Mouse (Mus musculus): ENCODE results near the gene Kremen1. TPM values are rescaled to one million over a fixed set of nuclear protein-coding genes. Genes with fewer than 3 reads are reported as not detected.

Gene Kremen1
- polyA plus RNA-seq, 1 experiment: 27.8 TPM

DNA sequence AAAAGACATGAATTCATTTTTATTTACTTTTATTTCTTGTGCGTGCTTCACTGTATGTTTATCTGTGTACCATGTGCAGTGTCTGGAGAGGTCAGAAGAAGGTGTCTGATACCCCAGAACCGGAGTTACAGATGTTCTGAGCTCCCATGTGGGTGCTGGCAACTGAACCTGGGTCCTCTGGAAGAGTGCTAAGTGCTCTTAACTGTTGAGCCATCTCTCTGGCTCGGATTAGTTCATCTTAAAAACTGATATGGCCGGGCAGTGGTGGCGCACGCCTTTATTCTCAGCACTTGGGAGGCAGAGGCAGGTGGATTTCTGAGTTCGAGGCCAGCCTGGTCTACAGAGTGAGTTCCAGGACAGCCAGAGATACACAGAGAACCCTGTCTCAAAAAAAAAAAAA, 18.1 kb downstream of the Kremen1 start:
- no peak overlapping the region for H3K4me3 ChIP-seq (ENCODE audit: low read depth, low read length)
- no peaks in the 10 kb centered on the region for H3K36me3 ChIP-seq (ENCODE audit: control insufficient read depth, insufficient read depth, low read length, poor library complexity, severe bottlenecking)
- no peak for TF ChIP-seq POLR2A (IDR thresholded peaks at IDR 0.05; ENCODE audit: insufficient read depth, low read length)
- no peak for TF ChIP-seq CTCF (IDR thresholded peaks at IDR 0.05; ENCODE audit: low read depth, low read length)
- no peak for TF ChIP-seq EP300 (IDR thresholded peaks at IDR 0.05; ENCODE audit: insufficient read depth, low read depth, low read length)
- no peaks in the 10 kb centered on the region for H3K9me3 ChIP-seq (replicated peaks; ENCODE audit: control insufficient read depth, insufficient read depth, low read length, poor library complexity, severe bottlenecking)
- no peak overlapping the region for H3K9ac ChIP-seq (ENCODE audit: low read depth, poor library complexity, severe bottlenecking)
- H3K4me1 ChIP-seq (ENCODE audit: control insufficient read depth, insufficient read depth, low read length): peaks cover 6% of the 10 kb centered on the region
- no peak overlapping the region for H3K27ac ChIP-seq (ENCODE audit: insufficient read depth, low read length)
- H3K27me3 ChIP-seq (ENCODE audit: control insufficient read depth, insufficient read depth, low read length, poor library complexity, severe bottlenecking): no peaks in the 10 kb centered on the region

DNA sequence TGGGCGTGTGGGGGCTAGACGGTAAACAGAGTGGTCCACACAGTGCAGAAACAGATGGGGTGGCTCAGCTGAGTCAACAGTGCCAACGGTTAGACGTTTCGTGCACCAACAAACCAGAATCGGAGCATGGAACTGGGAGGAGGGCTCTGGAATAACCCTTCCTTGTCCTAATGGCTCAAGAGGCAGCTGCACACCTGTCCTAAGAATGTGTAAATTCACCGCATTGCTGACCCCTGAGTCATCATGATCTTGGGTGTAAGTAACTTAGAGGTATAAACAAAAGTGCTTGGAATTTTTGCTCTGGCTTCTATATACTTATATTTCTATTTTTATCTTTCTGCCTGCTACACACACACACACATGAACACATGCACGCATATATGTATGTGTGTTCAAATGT, 19.2 kb downstream of the Kremen1 start:
- H3K36me3 ChIP-seq (ENCODE audit: control insufficient read depth, insufficient read depth, low read length, poor library complexity, severe bottlenecking): 0 out of 2 replicates have a peak, but pooled peaks cover 1% of the 10 kb centered on the region
- no peaks in the 10 kb centered on the region for H3K27me3 ChIP-seq (ENCODE audit: control insufficient read depth, insufficient read depth, low read length, poor library complexity, severe bottlenecking)
- H3K4me1 ChIP-seq (ENCODE audit: control insufficient read depth, insufficient read depth, low read length): peaks cover 7% of the 10 kb centered on the region
- TF ChIP-seq POLR2A (IDR thresholded peaks at IDR 0.05; ENCODE audit: insufficient read depth, low read length) (no peak), EP300 (IDR thresholded peaks at IDR 0.05; ENCODE audit: insufficient read depth, low read depth, low read length) (0 out of 2 replicates have a peak, but pooled peaks have one; percentile 63)
- H3K9me3 ChIP-seq (replicated peaks; ENCODE audit: control insufficient read depth, insufficient read depth, low read length, poor library complexity, severe bottlenecking): no peaks in the 10 kb centered on the region
- no peak overlapping the region for H3K9ac ChIP-seq (ENCODE audit: low read depth, poor library complexity, severe bottlenecking)
- H3K27ac ChIP-seq (ENCODE audit: insufficient read depth, low read length): no peak overlapping the region
- H3K4me3 ChIP-seq (ENCODE audit: low read depth, low read length): no peak overlapping the region

DNA sequence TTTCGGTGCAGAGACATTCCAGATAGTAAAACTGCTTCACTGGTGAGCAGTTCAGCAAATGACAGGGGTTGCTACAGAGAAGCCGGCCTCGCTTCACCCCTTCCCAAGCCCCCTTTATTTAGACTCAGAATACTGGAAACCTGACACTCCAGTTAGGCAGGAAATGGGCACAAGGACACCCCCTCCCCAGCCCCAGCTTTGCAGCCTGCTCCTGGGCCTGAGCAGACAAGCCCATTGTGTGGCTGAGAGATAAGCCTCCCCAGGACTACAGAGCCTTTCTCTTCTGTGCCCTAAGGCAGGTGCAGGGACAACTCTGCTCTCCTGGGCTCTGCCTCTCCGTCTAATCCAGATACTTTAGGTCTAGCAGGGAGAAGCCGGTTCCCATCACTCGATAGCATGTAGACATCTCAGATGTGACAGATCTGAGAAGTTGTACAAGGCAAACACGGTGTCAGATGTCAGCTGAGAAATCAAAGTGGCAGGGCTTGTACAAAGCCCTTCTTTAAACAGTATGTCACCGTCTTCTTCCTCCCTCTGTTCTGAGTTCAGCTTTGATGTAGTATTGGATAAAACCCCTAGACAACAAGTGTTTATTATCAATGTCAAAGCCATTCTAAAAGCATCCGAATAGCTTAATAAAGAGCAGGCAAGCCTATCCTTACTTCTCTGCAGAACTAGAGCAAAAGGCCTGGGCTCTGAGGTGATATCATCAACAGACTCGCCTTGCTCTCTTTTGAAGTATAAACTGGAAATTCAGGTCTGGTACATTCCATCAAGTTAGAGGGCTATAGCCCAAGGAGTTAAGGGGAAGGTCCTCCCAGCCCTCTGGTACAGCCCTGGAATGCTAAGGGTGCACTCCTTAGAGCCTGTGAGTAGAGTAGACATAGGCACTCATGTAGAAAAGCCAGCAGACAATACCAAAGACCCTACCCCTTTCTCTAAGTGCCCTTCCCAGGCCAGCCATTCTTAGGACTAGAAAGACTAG, 21.4 kb downstream of the Kremen1 start:
- Histone ChIP-seq H3K9ac (ENCODE audit: low read depth, poor library complexity, severe bottlenecking) (no peak overlapping the region), H3K4me3 (ENCODE audit: low read depth, low read length) (no peak overlapping the region), H3K36me3 (ENCODE audit: control insufficient read depth, insufficient read depth, low read length, poor library complexity, severe bottlenecking) (0 out of 2 replicates have a peak, but pooled peaks cover 4% of the 10 kb centered on the region), H3K4me1 (ENCODE audit: control insufficient read depth, insufficient read depth, low read length) (peaks cover 7% of the 10 kb centered on the region), H3K9me3 (replicated peaks; ENCODE audit: control insufficient read depth, insufficient read depth, low read length, poor library complexity, severe bottlenecking) (no peaks in the 10 kb centered on the region), H3K27me3 (ENCODE audit: control insufficient read depth, insufficient read depth, low read length, poor library complexity, severe bottlenecking) (no peaks in the 10 kb centered on the region), H3K27ac (ENCODE audit: insufficient read depth, low read length) (peak overlapping the region; percentile 91)
- TF ChIP-seq CTCF (IDR thresholded peaks at IDR 0.05; ENCODE audit: low read depth, low read length) (no peak), POLR2A (IDR thresholded peaks at IDR 0.05; ENCODE audit: insufficient read depth, low read length) (no peak), EP300 (IDR thresholded peaks at IDR 0.05; ENCODE audit: insufficient read depth, low read depth, low read length) (peak; percentile 89)

DNA sequence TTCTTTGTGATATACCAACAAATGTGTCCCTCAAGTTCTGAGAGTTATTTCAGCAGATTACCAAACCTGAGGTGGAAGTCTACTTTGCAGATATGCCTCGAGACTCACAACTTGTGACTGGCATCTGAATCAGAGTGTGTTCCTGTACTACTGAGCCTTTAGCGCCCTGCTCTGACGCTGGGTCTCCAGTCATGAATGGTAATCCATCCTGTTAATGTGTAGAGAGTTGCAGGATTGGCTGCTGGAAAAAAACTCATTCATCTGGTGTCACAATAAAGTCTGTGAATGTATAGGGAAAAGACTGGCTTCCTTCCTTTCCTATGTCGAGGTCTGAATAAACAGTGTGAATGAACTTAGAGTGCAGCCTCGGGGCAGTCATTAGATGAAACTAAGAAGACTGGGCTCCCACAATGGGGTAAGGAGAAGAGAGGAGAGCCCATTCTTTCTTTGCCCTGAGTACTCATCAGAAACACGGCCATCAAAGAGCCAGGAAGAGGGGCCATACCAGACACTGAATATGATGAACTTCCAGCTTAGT, 41.4 kb downstream of the Kremen1 start:
- Histone ChIP-seq H3K36me3 (ENCODE audit: control insufficient read depth, insufficient read depth, low read length, poor library complexity, severe bottlenecking) (no peaks in the 10 kb centered on the region), H3K27me3 (ENCODE audit: control insufficient read depth, insufficient read depth, low read length, poor library complexity, severe bottlenecking) (no peaks in the 10 kb centered on the region), H3K4me3 (ENCODE audit: low read depth, low read length) (no peak overlapping the region), H3K9me3 (replicated peaks; ENCODE audit: control insufficient read depth, insufficient read depth, low read length, poor library complexity, severe bottlenecking) (no peaks in the 10 kb centered on the region), H3K27ac (ENCODE audit: insufficient read depth, low read length) (no peak overlapping the region), H3K9ac (ENCODE audit: low read depth, poor library complexity, severe bottlenecking) (no peak overlapping the region), H3K4me1 (ENCODE audit: control insufficient read depth, insufficient read depth, low read length) (no peaks in the 10 kb centered on the region)
- TF ChIP-seq EP300 (IDR thresholded peaks at IDR 0.05; ENCODE audit: insufficient read depth, low read depth, low read length): no peak
- TF ChIP-seq CTCF (IDR thresholded peaks at IDR 0.05; ENCODE audit: low read depth, low read length): no peak
- TF ChIP-seq POLR2A (IDR thresholded peaks at IDR 0.05; ENCODE audit: insufficient read depth, low read length): no peak

DNA sequence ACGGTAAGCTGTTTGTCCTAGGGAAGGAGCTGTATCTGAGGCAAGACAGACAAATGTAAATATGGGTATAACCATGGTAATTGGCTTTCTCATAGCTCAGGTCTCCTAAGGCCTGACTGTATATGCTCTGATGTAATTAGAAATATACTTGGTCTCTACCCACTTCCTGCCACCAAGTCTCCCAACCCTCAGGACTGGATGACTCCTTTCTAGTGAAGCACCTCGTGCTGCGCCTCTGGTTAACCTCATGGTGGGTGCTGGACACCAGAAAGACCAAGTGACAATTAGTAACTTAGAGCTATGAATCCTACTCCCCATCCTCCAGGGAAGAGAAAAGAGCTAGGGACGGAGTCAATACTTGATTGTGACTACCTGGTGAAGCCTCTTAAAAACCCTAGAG, 42.0 kb downstream of the Kremen1 start:
- no peak overlapping the region for H3K4me3 ChIP-seq (ENCODE audit: low read depth, low read length)
- TF ChIP-seq CTCF (IDR thresholded peaks at IDR 0.05; ENCODE audit: low read depth, low read length) (no peak), POLR2A (IDR thresholded peaks at IDR 0.05; ENCODE audit: insufficient read depth, low read length) (no peak), EP300 (IDR thresholded peaks at IDR 0.05; ENCODE audit: insufficient read depth, low read depth, low read length) (no peak)
- no peaks in the 10 kb centered on the region for H3K27me3 ChIP-seq (ENCODE audit: control insufficient read depth, insufficient read depth, low read length, poor library complexity, severe bottlenecking)
- H3K36me3 ChIP-seq (ENCODE audit: control insufficient read depth, insufficient read depth, low read length, poor library complexity, severe bottlenecking): no peaks in the 10 kb centered on the region
- H3K9ac ChIP-seq (ENCODE audit: low read depth, poor library complexity, severe bottlenecking): no peak overlapping the region
- no peaks in the 10 kb centered on the region for H3K9me3 ChIP-seq (replicated peaks; ENCODE audit: control insufficient read depth, insufficient read depth, low read length, poor library complexity, severe bottlenecking)
- no peak overlapping the region for H3K27ac ChIP-seq (ENCODE audit: insufficient read depth, low read length)
- no peaks in the 10 kb centered on the region for H3K4me1 ChIP-seq (ENCODE audit: control insufficient read depth, insufficient read depth, low read length)

All from ES-Bruce4 (cell line).